Mouse (Mus musculus) frontal cortex, postnatal 25 days (tissue): ENCODE results near the gene Sema4b.

ENCODE experiments used
- DNase-seq, 2 experiments: peaks; one replicate each; pipeline ENCODE4 v3.0.0; 2022; ENCODE audit warnings: low spot score in 2 of 2

The Sema4b gene

DNA sequence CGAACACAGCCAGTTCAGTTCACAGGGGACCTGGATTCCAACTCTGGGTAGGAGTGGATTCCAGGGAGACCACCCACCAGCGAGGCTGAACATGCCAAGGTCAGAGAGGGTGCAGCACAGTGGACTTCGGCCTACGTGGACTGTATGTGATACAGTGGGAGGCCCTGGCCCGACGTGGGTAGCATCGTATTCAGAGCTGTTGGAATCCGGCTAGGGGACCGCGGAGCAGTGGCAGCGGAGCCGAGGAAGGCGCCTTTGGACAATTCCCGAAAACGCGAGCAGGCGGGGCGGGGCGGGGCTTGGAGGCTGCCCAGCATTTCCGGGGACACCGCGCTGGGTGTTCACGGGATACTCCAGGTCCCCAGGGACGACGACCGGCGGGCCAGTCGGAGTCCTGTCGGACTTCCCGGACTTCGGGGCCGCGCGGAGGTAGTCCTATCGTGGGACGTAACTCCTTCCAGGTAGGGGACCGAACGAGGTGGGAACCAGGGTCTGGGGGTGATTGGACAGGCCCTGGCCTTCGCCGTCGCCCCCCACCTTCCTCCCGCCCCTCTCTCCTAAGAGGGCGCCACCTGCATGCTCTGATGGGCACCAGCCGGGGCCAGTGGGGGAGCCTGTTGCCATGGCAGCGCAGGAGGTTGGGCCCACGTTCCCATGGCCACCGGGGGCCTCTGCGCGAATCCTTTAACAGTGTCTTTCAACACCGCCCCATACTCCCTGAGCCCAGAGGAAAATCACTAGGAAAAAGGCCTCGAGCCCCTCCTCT, at the start of gene Sema4b:
Gene Sema4b (plus strand): TSS at position 311 of the 766 bp plus-strand sequence.
- DNase-seq = peak; percentile 85 to 86

DNA sequence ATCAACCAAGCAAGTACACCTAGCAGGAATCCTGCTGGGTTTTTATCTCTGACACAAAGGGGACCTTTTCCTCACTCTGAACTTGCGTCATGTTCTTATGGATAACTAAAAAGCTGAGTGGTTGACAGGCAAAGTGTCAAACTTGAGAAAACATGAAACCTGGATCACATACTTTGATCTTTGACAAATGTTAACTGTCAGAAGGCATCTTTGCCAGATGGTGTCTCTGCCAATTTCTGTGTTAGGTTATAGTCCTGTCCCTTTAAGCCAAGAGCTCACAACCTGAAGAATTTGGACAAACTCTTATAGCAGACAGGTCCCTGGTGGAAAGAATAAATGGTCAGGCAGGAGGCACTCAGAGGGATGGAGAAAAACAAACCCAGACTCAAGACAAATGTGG, 48.3 kb upstream of the Sema4b start:
- DNase-seq = no peak

DNA sequence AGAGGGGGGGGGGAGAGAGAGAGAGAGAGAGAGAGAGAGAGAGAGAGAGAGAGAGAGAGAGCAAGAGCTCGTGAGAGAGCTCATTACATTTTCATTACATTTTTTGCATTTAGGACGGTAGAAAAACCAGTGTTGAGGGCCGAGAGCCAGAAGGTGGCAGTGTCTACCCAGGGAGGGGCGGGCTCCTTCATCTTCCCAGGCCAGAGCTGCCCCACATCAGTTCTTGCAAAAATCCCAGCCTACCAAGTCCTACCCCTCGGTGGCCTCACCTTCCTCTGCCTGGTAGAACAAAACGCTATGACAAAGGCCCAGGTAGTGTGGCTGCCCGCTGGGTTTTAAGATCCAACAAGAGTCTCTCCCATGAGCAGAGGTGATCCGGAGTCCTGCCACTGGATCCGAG, 45.8 kb upstream of the Sema4b start:
- peak; percentile 45 to 58 for DNase-seq

GRCm38 (mm10) chr7:80143331-80144273, 43.0 kb upstream of the Sema4b start:
- peak; percentile 42 to 60 for DNase-seq

GRCm38 (mm10) chr7:80144695-80145094, 41.9 kb upstream of the Sema4b start:
- DNase-seq = no peak

GRCm38 (mm10) chr7:80146077-80146476, 40.6 kb upstream of the Sema4b start:
- no peak for DNase-seq

GRCm38 (mm10) chr7:80149356-80149755, 37.3 kb upstream of the Sema4b start:
- no peak for DNase-seq

DNA sequence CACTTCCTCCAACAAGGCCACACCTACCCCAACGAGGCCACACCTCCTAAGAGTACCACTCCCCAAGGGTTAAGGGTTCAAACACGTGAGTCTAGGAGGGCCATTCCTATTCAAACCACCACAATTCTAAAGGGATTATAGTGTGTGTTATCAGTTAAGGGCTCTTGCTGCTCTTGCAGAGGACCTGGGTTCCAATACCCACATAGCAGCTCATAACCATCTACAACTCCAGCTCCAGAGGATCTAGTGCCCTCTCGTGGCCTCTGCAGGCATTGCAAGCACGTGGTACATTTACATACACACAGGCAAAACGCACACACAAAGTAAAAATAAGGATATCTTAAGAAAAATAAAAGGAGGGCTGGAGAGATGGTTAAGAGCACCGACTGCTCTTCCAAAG, 34.5 kb upstream of the Sema4b start:
- DNase-seq = no peak

DNA sequence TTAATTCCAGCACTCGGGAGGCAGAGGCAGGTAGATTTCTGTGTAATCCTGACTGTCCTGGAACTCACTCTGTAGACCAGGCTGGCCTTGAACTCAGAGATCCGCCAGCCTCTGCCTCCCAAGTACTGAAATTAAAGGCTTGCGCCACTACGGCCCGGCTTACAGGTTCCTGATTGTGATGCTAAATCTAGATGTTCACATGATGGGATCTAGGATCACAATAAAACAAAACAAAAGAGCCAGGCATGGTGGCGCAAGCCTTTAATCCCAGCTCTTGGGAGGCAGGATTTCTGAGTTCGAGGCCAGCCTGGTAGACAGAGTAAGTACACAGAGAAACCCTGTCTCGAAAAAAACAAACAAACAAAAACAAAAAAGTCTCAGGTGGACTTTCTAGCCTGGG, 33.9 kb upstream of the Sema4b start:
- no peak for DNase-seq

DNA sequence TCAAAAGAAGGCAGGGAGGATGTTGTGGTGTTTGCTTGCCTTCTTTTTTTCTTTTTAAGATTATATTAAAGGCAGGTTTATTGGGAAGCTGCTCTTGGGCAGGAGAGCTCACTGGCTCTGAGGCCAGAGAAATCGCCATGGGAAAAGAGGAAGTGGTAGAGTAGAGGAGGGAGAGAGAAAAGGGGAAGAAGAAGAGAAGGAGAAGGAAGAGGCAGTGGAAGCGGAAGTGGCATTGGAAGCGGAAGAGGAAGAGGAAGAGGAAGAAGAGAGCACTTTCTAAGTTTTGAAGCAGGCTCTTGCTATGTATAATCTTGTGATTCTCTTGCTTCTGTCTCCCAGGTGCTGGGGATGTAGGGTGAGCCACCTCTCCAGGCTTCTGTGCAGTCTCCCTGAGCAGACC, 32.0 kb upstream of the Sema4b start:
- DNase-seq = no peak

GRCm38 (mm10) chr7:80156711-80157227, 29.9 kb upstream of the Sema4b start:
- DNase-seq = no peak

DNA sequence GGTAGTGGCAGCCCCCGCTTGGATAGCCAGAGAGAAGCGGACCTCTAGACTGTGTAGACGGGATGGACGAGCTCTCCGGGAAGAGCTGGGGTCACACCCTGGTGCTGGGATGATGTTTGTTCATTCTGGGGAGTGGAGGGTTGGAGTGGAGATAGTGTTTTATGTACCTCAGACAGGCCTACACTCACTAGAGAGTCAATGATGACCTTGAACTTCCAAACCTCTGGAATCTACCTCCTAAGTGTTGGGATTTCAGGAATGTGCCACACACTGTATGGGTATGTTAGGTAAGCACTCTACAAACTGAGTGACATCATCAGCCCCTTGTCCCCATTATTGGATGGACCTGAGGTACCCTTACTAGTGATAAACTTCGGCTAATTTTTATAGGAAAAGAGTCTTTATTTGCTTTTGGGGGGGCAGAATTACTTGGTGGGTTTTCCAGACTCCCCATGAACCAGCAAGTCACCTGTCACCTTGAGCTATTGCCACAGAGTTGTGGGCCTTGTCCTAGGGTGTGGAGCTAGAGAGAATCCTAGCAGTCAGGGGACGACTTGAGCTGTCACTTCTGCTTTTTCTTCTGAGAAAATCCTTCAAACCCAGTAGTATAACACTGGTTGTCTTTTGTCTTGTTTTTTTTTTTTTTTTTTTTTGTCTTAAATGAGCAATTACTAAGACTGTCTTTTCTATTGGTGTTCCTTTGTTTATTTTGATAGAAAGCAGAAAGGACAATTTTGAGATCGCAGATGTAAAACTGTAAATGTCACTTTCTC, 28.0 kb upstream of the Sema4b start:
- DNase-seq = no peak

DNA sequence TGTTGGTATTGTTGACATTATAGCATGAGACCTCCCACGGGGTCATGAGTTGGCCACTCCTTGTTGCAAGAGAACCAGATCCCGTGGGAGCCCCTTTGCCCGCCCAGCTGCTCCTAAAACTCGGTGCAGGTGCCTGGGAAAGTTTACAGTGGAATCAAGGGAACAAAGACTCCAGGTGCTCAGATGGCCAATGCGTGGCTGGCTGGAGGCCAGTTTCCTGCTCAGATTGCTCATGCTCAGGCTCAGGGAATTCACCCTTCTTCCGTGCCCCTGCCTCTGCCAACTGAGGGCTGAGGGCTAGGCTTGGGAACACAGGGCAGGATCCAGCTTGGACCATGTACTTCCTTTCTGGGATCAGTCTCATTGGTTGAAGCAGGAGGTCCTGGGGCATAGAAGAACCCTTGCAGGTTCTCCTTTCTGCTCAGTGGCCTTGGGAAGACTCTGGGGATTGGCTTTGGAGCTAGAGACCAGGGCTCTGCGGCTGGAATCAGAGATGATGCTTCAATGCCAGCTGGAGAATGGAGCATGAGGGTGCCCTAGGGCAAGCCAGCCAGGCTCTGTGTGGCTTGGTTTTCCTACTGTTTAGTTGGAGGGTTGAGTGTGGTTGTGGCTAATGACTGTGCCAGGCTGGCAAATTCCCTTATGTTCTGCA, 26.2 kb upstream of the Sema4b start:
- DNase-seq = no peak

DNA sequence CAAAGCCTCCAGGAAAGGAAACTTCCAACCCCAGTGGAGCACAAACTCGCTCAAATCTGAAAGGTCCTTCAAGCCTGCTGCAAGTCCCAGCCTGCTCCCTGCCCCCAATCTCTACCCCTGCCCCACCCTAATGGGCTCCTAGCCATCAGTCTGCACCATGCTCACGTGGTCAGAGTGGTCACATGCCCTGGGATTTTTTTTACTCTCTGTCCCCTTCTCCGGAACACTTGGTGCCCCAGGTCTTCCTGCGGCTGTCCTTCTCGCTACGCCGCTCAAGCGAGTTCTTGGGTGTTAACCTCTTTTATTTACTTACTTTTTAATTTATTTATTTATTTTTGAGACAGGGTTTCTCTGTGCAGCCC, 25.7 kb upstream of the Sema4b start:
- no peak for DNase-seq

DNA sequence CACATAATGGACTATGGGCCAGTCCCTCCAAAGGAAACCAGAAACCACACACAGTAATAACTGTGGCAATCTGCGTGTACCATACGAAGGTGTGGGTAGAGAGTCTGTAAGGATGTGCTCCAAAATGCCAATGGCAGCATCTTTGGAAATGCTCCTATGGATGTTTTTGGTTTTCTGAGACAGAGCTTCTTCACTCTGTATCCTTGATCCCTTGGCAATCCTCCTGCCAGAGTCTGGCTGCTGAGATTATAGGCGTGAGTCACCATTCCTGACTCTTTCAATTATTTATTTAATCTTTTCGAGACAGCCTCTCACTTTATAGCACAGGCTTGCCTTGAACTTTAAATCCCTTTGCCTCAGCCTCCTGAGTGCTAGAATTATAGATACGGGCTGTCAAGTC, 21.2 kb upstream of the Sema4b start:
- DNase-seq = no peak

DNA sequence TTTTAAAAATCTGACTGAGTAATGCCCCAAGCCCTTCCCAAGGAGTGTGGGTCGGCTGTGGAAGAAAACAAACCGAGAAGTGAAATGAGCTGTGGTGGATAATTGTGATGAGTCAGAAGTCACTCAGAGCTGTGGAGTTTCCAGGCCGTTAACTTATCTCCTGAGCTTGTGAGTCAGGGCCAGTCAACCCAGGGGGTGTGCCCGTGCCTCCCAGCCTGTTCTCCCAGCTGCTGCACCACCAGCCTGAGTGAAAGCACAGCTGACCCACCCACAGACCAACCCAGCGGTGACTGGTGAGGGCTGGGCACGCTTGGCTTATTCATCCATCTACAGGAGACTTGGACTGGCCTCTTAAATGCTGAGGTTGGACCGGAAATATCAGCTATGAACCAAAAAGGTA, 19.9 kb upstream of the Sema4b start:
- no peak for DNase-seq

DNA sequence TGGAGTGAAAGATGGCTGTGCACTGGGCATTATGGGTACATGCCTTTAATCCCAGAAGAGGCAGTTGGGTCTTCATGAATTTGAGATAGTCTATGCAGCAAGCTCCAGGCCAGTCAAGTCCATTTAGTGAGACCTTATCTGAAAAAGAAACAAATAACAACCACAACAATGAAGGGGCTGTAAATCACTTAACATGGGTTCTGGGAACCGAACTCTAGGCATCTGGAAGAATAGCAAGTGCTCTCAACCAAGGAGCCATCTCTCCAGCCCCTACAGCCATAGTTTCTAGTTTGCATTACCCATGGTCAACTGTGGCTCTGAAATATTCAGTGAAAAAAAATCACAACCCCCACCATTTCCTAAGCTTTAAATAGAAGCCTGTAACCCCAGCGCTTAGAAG, 16.8 kb upstream of the Sema4b start:
- no peak for DNase-seq

DNA sequence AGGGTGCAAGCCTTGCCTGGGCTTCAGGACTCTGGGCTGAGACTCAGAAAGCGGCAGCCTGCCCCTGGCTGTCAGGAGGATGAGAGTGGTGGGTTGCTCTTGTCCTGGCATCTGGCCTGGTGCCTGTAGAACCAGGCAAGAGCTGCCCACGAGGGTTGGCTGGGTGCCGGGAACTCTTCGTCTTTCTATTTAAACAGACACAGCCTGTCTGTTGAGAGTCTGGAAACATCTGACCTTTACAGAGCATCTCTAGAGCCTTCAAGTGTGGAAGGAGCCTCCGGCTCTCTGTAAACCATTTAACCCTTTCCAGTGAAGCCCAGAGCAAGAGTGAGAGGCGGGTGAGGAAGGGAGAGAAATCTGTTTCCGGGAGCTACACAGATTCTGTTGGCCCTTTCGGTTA, 15.3 kb upstream of the Sema4b start:
- peak in 1 of 2 experiments; percentile 57 for DNase-seq

DNA sequence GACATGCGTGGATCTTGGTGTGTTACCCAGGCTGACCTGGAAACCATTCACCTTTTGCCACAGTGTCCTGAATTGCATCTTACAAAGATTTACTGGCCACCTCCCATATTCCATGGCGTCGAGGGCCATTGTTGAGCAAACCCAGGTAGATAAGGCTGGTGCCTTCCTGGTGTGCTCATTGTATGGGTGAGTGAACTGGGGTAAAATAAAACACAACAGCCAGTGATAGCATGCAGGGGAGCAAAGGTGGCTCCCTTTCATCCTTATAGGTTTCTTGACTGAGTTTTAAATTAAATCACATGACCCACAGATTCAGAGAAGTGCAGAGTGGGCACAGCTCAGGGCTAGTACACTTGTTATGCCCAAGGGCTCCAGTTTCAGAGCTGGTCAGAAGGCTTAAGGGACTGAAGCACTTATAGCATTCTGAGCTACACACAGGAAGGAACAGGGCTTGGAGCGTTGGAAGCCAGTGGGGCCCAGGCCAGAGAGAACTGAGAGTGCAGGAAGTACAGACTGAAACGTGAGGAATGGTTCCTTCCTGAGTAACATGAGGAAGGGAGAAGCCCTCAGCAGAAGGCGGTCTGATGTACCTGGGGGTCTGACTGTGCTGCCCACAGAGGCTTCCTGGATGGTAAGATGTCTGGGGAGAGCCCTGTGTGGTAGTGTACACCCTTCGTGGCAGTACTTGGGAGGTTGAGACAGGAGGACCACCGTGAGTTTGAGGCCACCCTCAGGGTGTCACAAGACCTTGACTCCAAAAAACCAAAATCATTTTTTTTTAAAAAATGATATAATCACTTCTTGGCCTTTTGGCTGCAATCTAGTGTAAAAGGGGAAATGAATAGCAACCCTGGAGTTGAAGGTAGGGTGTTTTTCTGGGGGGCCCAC, 14.3 kb upstream of the Sema4b start:
- DNase-seq = no peak

- DNase-seq = no peak
Observed at GRCm38 (mm10) chr7:80176159-80176558, 10.5 kb upstream of the Sema4b start.
